In the genomic region with DNA sequence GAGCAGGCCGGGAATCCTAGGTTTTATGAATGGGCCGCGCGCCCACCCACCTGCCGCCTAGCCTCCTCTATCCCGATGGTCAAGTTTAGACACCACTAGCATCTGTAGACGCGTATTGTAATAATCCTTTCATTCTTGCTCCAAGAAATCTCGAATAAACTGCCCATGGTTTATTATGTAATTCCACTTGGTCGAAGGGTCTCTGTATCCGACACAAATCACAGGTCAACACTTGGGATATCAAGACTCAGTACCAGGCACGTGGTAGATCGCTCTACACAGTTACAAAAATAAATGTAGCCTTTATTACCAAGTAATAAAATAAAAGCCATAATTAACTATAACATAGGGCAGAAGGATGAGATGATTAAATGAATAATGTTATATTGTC, we compare ENCODE assay signal across 8 mouse cellular contexts. TPM values are rescaled to one million over a fixed set of nuclear protein-coding genes. Genes with fewer than 3 reads are reported as not detected.
A peak's percentile ranks its signal among the peaks of the same experiment; 100 is the strongest.
DNase-seq lines count a peak whose midpoint lies in the region; ATAC-seq and TF ChIP-seq lines count a peak whose summit lies in the region.

No protein-coding gene starts in this region.

- 13% methylated on average over 13 of the region's 13 CpGs for WGBS in embryonic facial prominence, embryonic 13.5 days
- 10% methylated on average over 13 of the region's 13 CpGs for WGBS in intestine, embryonic 14.5 days
- 8% methylated on average over 13 of the region's 13 CpGs for WGBS in midbrain, postnatal 0 days

- DNase-seq in left cerebral cortex, adult 2 months (ENCODE audit: extremely low spot score in 1 of 2, low spot score in 2 of 2), result no peak
- no peak for DNase-seq in left cerebral cortex, adult 18-20 months (ENCODE audit: low spot score in 2 of 2)
- DNase-seq in intestine, embryonic 14.5 days (ENCODE audit: low spot score), result no peak
- DNase-seq in midbrain, postnatal 0 days (ENCODE audit: low spot score), result no peak
- DNase-seq in right cerebral cortex, adult 2 months (ENCODE audit: low spot score in 2 of 2), result no peak
- DNase-seq in B cell, adult 2 months, result no peak

- no peaks in the 10 kb centered on the region for H3K27me3 ChIP-seq in embryonic facial prominence, embryonic 13.5 days
- H3K27me3 ChIP-seq in intestine, embryonic 14.5 days (replicated peaks; ENCODE audit: control insufficient read depth, insufficient read depth, low read length), result no peaks in the 10 kb centered on the region
- H3K27me3 ChIP-seq in midbrain, postnatal 0 days (ENCODE audit: insufficient read depth, low read length), result no peaks in the 10 kb centered on the region

- no peak for ATAC-seq in embryonic facial prominence, embryonic 13.5 days (ENCODE audit: insufficient number of reproducible peaks, insufficient read depth, low FRiP score, low TSS enrichment, low read depth)
- ATAC-seq in intestine, embryonic 14.5 days (replicated peaks; ENCODE audit: low FRiP score, low TSS enrichment, low read depth), result 0 out of 2 replicates have a peak, but pooled peaks have one; percentile 10
- no peak for ATAC-seq in midbrain, postnatal 0 days (ENCODE audit: low FRiP score)
- ATAC-seq in megakaryocyte progenitor cell, adult 5-6 weeks (replicated peaks; ENCODE audit: poor library complexity), result no peak

- intact Hi-C loops in left cerebral cortex, adult 2 months (cut with DNase I), result loop anchor here (2.0 kb wide), 2 partner anchors 31 to 43 kb away; partner anchors contain the start of gene Psmb3

- peaks cover 43% of the 10 kb centered on the region for H3K36me3 ChIP-seq in embryonic facial prominence, embryonic 13.5 days
- peaks cover 39% of the 10 kb centered on the region for H3K36me3 ChIP-seq in intestine, embryonic 14.5 days (ENCODE audit: control insufficient read depth, insufficient read depth, low read length)
- H3K36me3 ChIP-seq in midbrain, postnatal 0 days (ENCODE audit: insufficient read depth, low read length), result peaks cover 19% of the 10 kb centered on the region; the same call in 1 of the 2 replicates

- no peaks in the 10 kb centered on the region for H3K9me3 ChIP-seq in embryonic facial prominence, embryonic 13.5 days
- no peaks in the 10 kb centered on the region for H3K9me3 ChIP-seq in intestine, embryonic 14.5 days (ENCODE audit: control insufficient read depth, low read length)
- H3K9me3 ChIP-seq in midbrain, postnatal 0 days (ENCODE audit: low read length), result no peaks in the 10 kb centered on the region

- no peak for TF ChIP-seq CTCF in left cerebral cortex, adult 2 months (IDR thresholded peaks at IDR 0.05)
- no peak for TF ChIP-seq CTCF in midbrain, postnatal 0 days (IDR thresholded peaks at IDR 0.05)

- peak overlapping the region; percentile 99 for H3K27ac ChIP-seq in left cerebral cortex, adult 2 months
- H3K27ac ChIP-seq in embryonic facial prominence, embryonic 13.5 days, result peak overlapping the region; percentile 94; the same call in 1 of the 2 replicates
- no peak overlapping the region for H3K27ac ChIP-seq in intestine, embryonic 14.5 days (ENCODE audit: low read depth)
- 0 out of 2 replicates have a peak overlapping the region, but pooled peaks have one; percentile 99 for H3K27ac ChIP-seq in midbrain, postnatal 0 days (ENCODE audit: low read depth, low read length)

- H3K9ac ChIP-seq in embryonic facial prominence, embryonic 13.5 days, result no peak overlapping the region
- no peak overlapping the region for H3K9ac ChIP-seq in intestine, embryonic 14.5 days (ENCODE audit: low read length)
- H3K9ac ChIP-seq in midbrain, postnatal 0 days (replicated peaks; ENCODE audit: low read length, poor library complexity, severe bottlenecking), result no peak overlapping the region

- H3K4me1 ChIP-seq in embryonic facial prominence, embryonic 13.5 days, result peaks cover 21% of the 10 kb centered on the region
- H3K4me1 ChIP-seq in intestine, embryonic 14.5 days (replicated peaks; ENCODE audit: control insufficient read depth, insufficient read depth, low read length), result peaks cover 10% of the 10 kb centered on the region
- peaks cover 17% of the 10 kb centered on the region for H3K4me1 ChIP-seq in midbrain, postnatal 0 days (ENCODE audit: insufficient read depth, low read length)

- peak overlapping the region; percentile 55 for H3K4me2 ChIP-seq in embryonic facial prominence, embryonic 13.5 days
- H3K4me2 ChIP-seq in intestine, embryonic 14.5 days (ENCODE audit: low read length), result peak overlapping the region; percentile 53
- peak overlapping the region; percentile 77 for H3K4me2 ChIP-seq in midbrain, postnatal 0 days (ENCODE audit: low read depth, low read length, poor library complexity, severe bottlenecking)

- peak overlapping the region; percentile 97 for H3K4me3 ChIP-seq in left cerebral cortex, adult 2 months
- peak overlapping the region; percentile 76 for H3K4me3 ChIP-seq in embryonic facial prominence, embryonic 13.5 days
- peak overlapping the region; percentile 63 for H3K4me3 ChIP-seq in intestine, embryonic 14.5 days (ENCODE audit: low read depth, low read length)
- peak overlapping the region; percentile 71; the same call in 1 of the 2 replicates for H3K4me3 ChIP-seq in midbrain, postnatal 0 days (ENCODE audit: low read depth, low read length)

RNA-seq across cellular contexts. Expression of gene Pip4k2b, which starts 0.8 kb away (rescaled TPM):
- 100 to 1,000 TPM; 114 to 117 TPM for total RNA-seq in left cerebral cortex, adult 2 months (2021)
- 100 to 1,000 TPM; 120 to 123 TPM for total RNA-seq in left cerebral cortex, adult 18-20 months (2021)
- 2.3 and 3.1 TPM in 2 replicates for polyA plus RNA-seq in embryonic facial prominence, embryonic 13.5 days (2015; fragmentation: Nextera tagmentation; extraction: Ambion mirVana)
- 1.7 and 1.9 TPM in 2 replicates for polyA plus RNA-seq in intestine, embryonic 14.5 days (2014; fragmentation: Nextera tagmentation; extraction: Ambion mirVana)
- 149 and 166 TPM in 2 replicates for total RNA-seq in midbrain, postnatal 0 days (2014; rRNA removed)
- polyA plus RNA-seq in midbrain, postnatal 0 days (2015; fragmentation: Nextera tagmentation; extraction: Ambion mirVana), result 4.1 and 5.2 TPM in 2 replicates
- 16.9 and 17.6 TPM in 2 replicates for total RNA-seq in megakaryocyte progenitor cell, adult 5-6 weeks (2015)
- total RNA-seq in megakaryocyte progenitor cell, adult 5-6 weeks (2017), result 17.2 and 28.6 TPM in 2 replicates

RNA-seq across cellular contexts. Expression of gene Cwc25, which starts 21.0 kb away (rescaled TPM):
- total RNA-seq in left cerebral cortex, adult 2 months (2021), result 10 to 100 TPM; 19.5 to 21.3 TPM
- total RNA-seq in left cerebral cortex, adult 18-20 months (2021), result 10 to 100 TPM; 18.7 to 19.9 TPM
- 22.5 and 23.3 TPM in 2 replicates for polyA plus RNA-seq in embryonic facial prominence, embryonic 13.5 days (2015; fragmentation: Nextera tagmentation; extraction: Ambion mirVana)
- 10.5 and 11.8 TPM in 2 replicates for polyA plus RNA-seq in intestine, embryonic 14.5 days (2014; fragmentation: Nextera tagmentation; extraction: Ambion mirVana)
- total RNA-seq in midbrain, postnatal 0 days (2014; rRNA removed), result 11.8 and 16.0 TPM in 2 replicates
- 12.0 TPM in 2 replicates for polyA plus RNA-seq in midbrain, postnatal 0 days (2015; fragmentation: Nextera tagmentation; extraction: Ambion mirVana)
- total RNA-seq in megakaryocyte progenitor cell, adult 5-6 weeks (2015), result 8.8 and 9.3 TPM in 2 replicates
- 16.7 and 19.2 TPM in 2 replicates for total RNA-seq in megakaryocyte progenitor cell, adult 5-6 weeks (2017)

RNA-seq across cellular contexts. Expression of gene 1700001P01Rik, which starts 30.4 kb away (rescaled TPM):
- 1 to 10 TPM in 1 of 2 experiments, not detected in 1; 1.0 TPM for total RNA-seq in left cerebral cortex, adult 2 months (2021)
- 1 to 10 TPM in 1 of 2 experiments, under 1 TPM in 1; 0.98 to 1.1 TPM for total RNA-seq in left cerebral cortex, adult 18-20 months (2021)
- 0.62 and 0.84 TPM in 2 replicates for polyA plus RNA-seq in embryonic facial prominence, embryonic 13.5 days (2015; fragmentation: Nextera tagmentation; extraction: Ambion mirVana)
- polyA plus RNA-seq in intestine, embryonic 14.5 days (2014; fragmentation: Nextera tagmentation; extraction: Ambion mirVana), result 0.31 TPM in 2 replicates
- total RNA-seq in midbrain, postnatal 0 days (2014; rRNA removed), result not detected in 2 replicates
- 0.29 TPM in 1 of 2 replicates, not detected in the other for polyA plus RNA-seq in midbrain, postnatal 0 days (2015; fragmentation: Nextera tagmentation; extraction: Ambion mirVana)
- 0.64 TPM in 1 of 2 replicates, not detected in the other for total RNA-seq in megakaryocyte progenitor cell, adult 5-6 weeks (2015)
- 0.30 TPM in 1 of 2 replicates, not detected in the other for total RNA-seq in megakaryocyte progenitor cell, adult 5-6 weeks (2017)

RNA-seq across cellular contexts. Expression of gene Rpl23, which starts 36.9 kb away (rescaled TPM):
- total RNA-seq in left cerebral cortex, adult 2 months (2021), result 100 to 1,000 TPM; 326 to 327 TPM
- 100 to 1,000 TPM; 351 to 356 TPM for total RNA-seq in left cerebral cortex, adult 18-20 months (2021)
- polyA plus RNA-seq in embryonic facial prominence, embryonic 13.5 days (2015; fragmentation: Nextera tagmentation; extraction: Ambion mirVana), result 596 and 632 TPM in 2 replicates
- polyA plus RNA-seq in intestine, embryonic 14.5 days (2014; fragmentation: Nextera tagmentation; extraction: Ambion mirVana), result 752 and 786 TPM in 2 replicates
- 177 and 224 TPM in 2 replicates for total RNA-seq in midbrain, postnatal 0 days (2014; rRNA removed)
- polyA plus RNA-seq in midbrain, postnatal 0 days (2015; fragmentation: Nextera tagmentation; extraction: Ambion mirVana), result 308 and 329 TPM in 2 replicates
- 1,765 and 1,897 TPM in 2 replicates for total RNA-seq in megakaryocyte progenitor cell, adult 5-6 weeks (2015)
- total RNA-seq in megakaryocyte progenitor cell, adult 5-6 weeks (2017), result 1,416 and 1,747 TPM in 2 replicates

RNA-seq across cellular contexts. Expression of gene Psmb3, which starts 42.1 kb away (rescaled TPM):
- total RNA-seq in left cerebral cortex, adult 2 months (2021), result 100 to 1,000 TPM; 113 to 123 TPM
- 100 to 1,000 TPM; 122 to 128 TPM for total RNA-seq in left cerebral cortex, adult 18-20 months (2021)
- polyA plus RNA-seq in embryonic facial prominence, embryonic 13.5 days (2015; fragmentation: Nextera tagmentation; extraction: Ambion mirVana), result 443 and 487 TPM in 2 replicates
- polyA plus RNA-seq in intestine, embryonic 14.5 days (2014; fragmentation: Nextera tagmentation; extraction: Ambion mirVana), result 473 and 491 TPM in 2 replicates
- total RNA-seq in midbrain, postnatal 0 days (2014; rRNA removed), result 386 and 449 TPM in 2 replicates
- polyA plus RNA-seq in midbrain, postnatal 0 days (2015; fragmentation: Nextera tagmentation; extraction: Ambion mirVana), result 473 and 491 TPM in 2 replicates
- 114 and 126 TPM in 2 replicates for total RNA-seq in megakaryocyte progenitor cell, adult 5-6 weeks (2015)
- 158 and 185 TPM in 2 replicates for total RNA-seq in megakaryocyte progenitor cell, adult 5-6 weeks (2017)
